Mouse (Mus musculus) small intestine, adult 2 months (tissue): ENCODE measurements around the gene Gm21987. TPM values are rescaled to one million over a fixed set of nuclear protein-coding genes. Genes with fewer than 3 reads are reported as not detected.

Experiments used
- H3K27ac ChIP-seq: fragments of 200-500 bp; 2 replicates; pipeline ENCODE4 v1.5.1; 2012; ENCODE audit warnings: low read depth, low read length, control low read depth, inconsistent platforms; ENCODE audit not compliant: insufficient read depth
- H3K27me3 ChIP-seq: fragments of 200-500 bp; 2 replicates; pipeline ENCODE4 v1.6.1; 2012; ENCODE audit warnings: mild to moderate bottlenecking, moderate library complexity, low read length, inconsistent platforms; ENCODE audit not compliant: control insufficient read depth, insufficient read depth
- H3K36me3 ChIP-seq: fragments of 200-500 bp; 2 replicates; pipeline ENCODE4 v1.6.1; 2012; ENCODE audit warnings: mild to moderate bottlenecking, low read length, control low read depth, inconsistent platforms; ENCODE audit not compliant: control insufficient read depth, insufficient read depth
- H3K4me1 ChIP-seq: fragments of 200-500 bp; 2 replicates; pipeline ENCODE4 v1.6.1; 2012; ENCODE audit warnings: low read length, inconsistent platforms, mixed read lengths; ENCODE audit not compliant: control insufficient read depth, insufficient read depth, insufficient read length
- H3K4me3 ChIP-seq: fragments of 200-500 bp; 2 replicates; pipeline ENCODE4 v1.5.1; 2012; ENCODE audit warnings: low read depth, mild to moderate bottlenecking, control low read depth, inconsistent platforms, low read length, moderate library complexity
- CTCF ChIP-seq: fragments of 200-500 bp; IDR thresholded peaks from 2 replicates; pipeline ENCODE4 v1.5.1; 2012; ENCODE audit warnings: low read depth, mild to moderate bottlenecking, control low read depth, inconsistent platforms, low read length, moderate library complexity, mixed read lengths; ENCODE audit not compliant: insufficient replicate concordance, insufficient read length; ENCODE audit errors: extremely low read depth
- POLR2A ChIP-seq: fragments of 200-500 bp; IDR thresholded peaks from 2 replicates; pipeline ENCODE4 v1.6.1; 2012; ENCODE audit warnings: low read depth, mild to moderate bottlenecking, control low read depth, inconsistent platforms, low read length, moderate library complexity
- WGBS: fragments of 180-500 bp; shearing (Covaris S2); methylation state at CpG from one replicate; pipeline ENCODE4 v1.1.7; 2018; 5-methylcytosine and 5-hydroxymethylcytosine counted together
- polyA plus RNA-seq: library from polyadenylated mRNA; depleted of rRNA; stranded (reverse); fragments of >200 nt; gene quantifications from 2 replicates; pipeline ENCODE4 v1.2.3, GENCODE M21; 2012

The Gm21987 gene
- polyA plus RNA-seq, 1 experiment, result not detected

DNA sequence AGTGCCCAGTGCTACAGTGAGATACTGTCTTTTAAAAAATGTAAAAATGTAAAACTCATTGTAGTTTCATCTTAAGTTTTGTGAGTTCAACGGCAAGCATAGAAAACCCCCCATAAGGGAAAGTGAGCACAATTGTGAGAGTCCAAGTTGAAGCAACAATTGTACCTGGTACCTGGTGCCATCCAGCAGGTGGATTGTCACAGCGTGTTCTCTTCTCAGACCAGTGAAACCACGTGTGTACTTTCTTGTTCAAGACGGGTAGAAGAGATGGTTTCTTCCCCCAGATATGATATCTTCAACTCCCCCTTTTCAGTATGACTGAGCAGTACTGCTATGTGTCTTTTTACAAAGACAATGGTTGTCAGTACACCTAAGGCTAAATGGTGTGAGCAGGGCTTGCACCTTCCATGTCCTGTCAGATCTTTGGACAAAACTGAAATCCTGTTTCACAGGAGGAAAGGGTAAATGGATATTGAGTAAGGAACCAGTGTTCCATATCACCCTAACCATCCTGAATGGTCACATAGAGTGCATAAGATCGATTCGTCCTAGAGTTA lies 11.5 kb downstream of the Gm21987 start:
- H3K27ac ChIP-seq, result no peak overlapping the region
- H3K4me1 ChIP-seq, result peaks cover 3% of the 10 kb centered on the region; the same call in 1 of the 2 replicates
- WGBS, result 86% methylated on average over 6 of the region's 6 CpGs
- no peak overlapping the region for H3K4me3 ChIP-seq
- peaks cover 3% of the 10 kb centered on the region; the same call in 1 of the 2 replicates for H3K36me3 ChIP-seq
- no peak for TF ChIP-seq POLR2A
- TF ChIP-seq CTCF, result no peak
- no peaks in the 10 kb centered on the region for H3K27me3 ChIP-seq

DNA sequence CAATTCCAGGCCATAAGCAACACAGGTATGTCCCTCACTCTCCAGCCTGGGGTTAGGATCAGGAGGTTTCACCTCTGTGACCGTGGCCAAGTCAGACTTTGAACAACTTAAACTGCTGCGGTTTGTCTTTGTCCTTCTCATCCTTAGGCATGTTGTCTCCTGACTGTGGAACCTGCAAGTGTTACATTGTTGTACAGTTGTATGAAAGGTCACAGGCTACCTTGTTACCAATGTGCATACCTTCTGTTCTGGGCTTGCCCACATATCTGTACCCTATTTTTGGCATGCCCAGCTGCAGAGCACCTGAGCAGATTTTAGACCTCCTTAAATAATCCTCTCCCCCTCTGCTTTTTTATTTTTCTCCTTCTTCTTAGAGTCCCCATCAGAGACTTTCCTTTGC lies 12.4 kb downstream of the Gm21987 start:
- H3K27ac ChIP-seq, result no peak overlapping the region
- H3K4me3 ChIP-seq, result no peak overlapping the region
- H3K27me3 ChIP-seq, result no peaks in the 10 kb centered on the region
- TF ChIP-seq CTCF, result no peak
- TF ChIP-seq POLR2A, result no peak
- peaks cover 3% of the 10 kb centered on the region; the same call in 1 of the 2 replicates for H3K4me1 ChIP-seq
- peaks cover 3% of the 10 kb centered on the region; the same call in 1 of the 2 replicates for H3K36me3 ChIP-seq
- WGBS, result 91% methylated on average over 2 of the region's 2 CpGs

DNA sequence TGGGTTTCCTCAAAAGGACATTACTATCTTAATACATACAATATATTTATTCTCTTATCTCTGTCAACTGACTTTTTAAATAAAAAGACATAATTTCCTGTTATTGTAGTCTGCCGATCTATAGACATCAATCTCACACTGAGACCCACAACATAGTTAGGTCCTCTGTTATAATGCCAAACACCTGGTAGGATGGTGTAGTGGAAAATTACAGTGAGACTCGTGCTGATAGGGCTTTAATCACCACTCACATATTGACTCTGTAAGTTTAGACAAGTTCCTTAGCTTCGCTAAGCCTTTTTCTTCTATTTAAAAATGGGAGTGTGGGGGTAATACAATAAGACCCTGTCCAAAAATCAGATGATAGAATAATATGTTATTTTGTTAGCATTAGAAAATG lies 13.0 kb downstream of the Gm21987 start:
- no peak for TF ChIP-seq CTCF
- TF ChIP-seq POLR2A, result no peak
- H3K4me1 ChIP-seq, result peaks cover 3% of the 10 kb centered on the region; the same call in 1 of the 2 replicates
- 52% methylated on average over 3 of the region's 3 CpGs for WGBS
- H3K27ac ChIP-seq, result no peak overlapping the region
- H3K36me3 ChIP-seq, result peaks cover 1% of the 10 kb centered on the region; the same call in 1 of the 2 replicates
- no peaks in the 10 kb centered on the region for H3K27me3 ChIP-seq
- no peak overlapping the region for H3K4me3 ChIP-seq

DNA sequence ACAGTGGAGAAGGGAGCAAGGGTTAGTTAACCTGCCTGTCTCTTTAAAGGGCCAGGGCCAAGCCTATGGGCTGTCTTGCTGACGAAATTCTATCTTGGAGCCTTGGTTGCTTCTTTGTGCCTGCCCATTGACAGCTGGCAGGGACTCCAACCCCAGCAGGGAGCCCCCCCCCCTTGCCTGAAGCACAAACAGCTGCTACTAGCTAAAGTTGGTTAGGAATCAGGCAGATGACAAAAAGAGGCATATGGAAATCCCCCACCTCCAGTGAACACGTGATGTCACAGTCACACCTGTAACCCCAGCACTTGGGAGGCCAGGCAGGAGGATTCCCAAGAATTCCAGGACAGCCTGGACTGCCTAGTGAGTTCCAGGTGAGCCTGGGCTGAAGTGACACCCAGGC lies 13.5 kb downstream of the Gm21987 start:
- Histone ChIP-seq H3K36me3 (peaks cover 1% of the 10 kb centered on the region; the same call in 1 of the 2 replicates), H3K27ac (no peak overlapping the region), H3K4me1 (peaks cover 3% of the 10 kb centered on the region; the same call in 1 of the 2 replicates), H3K4me3 (no peak overlapping the region), H3K27me3 (no peaks in the 10 kb centered on the region)
- WGBS, result 39% methylated on average over 2 of the region's 2 CpGs
- TF ChIP-seq CTCF, result no peak
- no peak for TF ChIP-seq POLR2A

DNA sequence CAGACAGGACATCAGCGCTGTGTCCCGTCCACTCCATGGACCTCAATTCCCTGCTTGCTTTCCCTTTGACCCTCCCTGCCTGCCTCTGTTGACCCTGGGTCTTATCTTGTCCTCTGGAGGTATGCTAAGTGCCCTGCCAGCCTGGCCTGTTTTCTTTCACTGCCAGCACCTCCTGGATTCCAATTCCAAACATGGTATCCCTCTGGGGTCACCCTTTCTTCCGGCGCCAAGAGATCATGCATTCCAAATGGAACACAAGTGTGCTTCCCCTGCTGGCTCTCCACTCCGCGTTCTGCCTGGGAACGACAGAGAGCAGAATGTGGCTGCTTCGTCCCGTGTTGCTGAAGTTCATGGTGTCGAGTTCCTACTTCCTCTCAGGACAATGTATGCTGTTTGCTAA lies 15.1 kb downstream of the Gm21987 start, which contains the start of gene Popdc2:
Gene Popdc2 (plus strand): TSS at position 277 of the 400 bp plus-strand sequence.
- Histone ChIP-seq H3K4me3 (peak within 1 kb of the TSS; percentile 34), H3K4me1 (peaks cover 3% of the 10 kb centered on the region; the same call in 1 of the 2 replicates), H3K27me3 (no peaks in the 10 kb centered on the region), H3K36me3 (no peaks in the 10 kb centered on the region; the same call in 1 of the 2 replicates), H3K27ac (0 out of 2 replicates have a peak within 1 kb of the TSS, but pooled peaks have one; percentile 4)
- TF ChIP-seq CTCF (no peak), POLR2A (no peak)
- 56% methylated on average over 10 of the region's 10 CpGs for WGBS

DNA sequence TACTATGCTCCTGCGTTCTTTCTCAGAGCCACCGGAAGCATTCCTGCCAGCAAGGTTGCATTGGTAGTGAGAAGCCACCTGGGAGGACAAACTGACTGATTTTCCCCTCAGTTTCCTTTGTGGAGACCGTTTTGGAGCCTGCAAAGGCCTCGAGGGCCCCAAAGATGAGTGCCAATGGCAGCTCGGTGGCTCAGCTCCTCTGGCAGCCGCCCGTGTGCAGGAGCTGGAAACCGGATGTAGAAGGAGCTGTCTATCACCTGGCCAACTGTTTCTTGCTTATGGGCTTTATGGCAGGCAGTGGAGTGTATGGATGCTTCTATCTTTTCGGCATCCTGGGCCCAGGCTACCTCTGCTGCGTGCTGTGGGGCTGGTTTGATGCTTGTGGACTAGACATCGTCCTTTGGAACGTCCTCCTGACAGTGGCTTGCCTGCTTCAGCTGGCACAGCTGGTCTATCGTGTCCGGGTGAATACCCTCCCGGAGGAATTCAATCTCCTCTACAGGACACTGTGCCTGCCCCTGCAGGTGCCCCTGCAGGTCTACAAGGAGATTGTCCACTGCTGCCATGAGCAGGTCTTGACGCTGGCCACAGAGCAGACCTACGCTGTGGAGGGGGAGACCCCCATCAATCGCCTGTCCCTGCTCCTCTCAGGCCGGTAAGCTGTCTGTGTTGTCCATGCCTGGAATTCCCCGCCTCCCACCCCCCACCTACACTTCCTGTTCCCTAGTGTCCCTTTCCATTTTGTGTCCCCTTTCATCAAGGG lies 15.8 kb downstream of the Gm21987 start:
- WGBS, result 79% methylated on average over 20 of the region's 20 CpGs
- Histone ChIP-seq H3K27ac (0 out of 2 replicates have a peak overlapping the region, but pooled peaks have one; percentile 1), H3K36me3 (no peaks in the 10 kb centered on the region; the same call in 1 of the 2 replicates), H3K4me3 (peak overlapping the region; percentile 34), H3K27me3 (no peaks in the 10 kb centered on the region), H3K4me1 (peaks cover 3% of the 10 kb centered on the region; the same call in 1 of the 2 replicates)
- TF ChIP-seq CTCF (no peak), POLR2A (no peak)

DNA sequence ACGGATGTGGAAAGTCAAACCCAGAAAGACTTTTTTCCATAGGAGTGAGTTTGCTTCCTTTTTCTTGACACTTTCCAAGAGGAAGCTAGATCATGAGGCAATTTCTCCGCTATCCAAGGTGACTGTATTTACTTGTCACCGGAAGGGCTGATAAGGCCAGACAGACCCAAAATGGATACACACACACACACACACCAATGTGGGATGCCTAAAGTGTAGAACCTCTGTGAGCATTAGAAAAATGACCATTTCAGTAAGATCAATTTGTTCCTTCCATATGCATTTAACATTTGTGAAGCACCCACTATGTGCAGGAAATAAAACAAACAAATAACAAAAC lies 16.4 kb downstream of the Gm21987 start:
- no peak overlapping the region for H3K27ac ChIP-seq
- TF ChIP-seq CTCF (no peak), POLR2A (no peak)
- H3K36me3 ChIP-seq, result no peaks in the 10 kb centered on the region
- no peak overlapping the region for H3K4me3 ChIP-seq
- H3K4me1 ChIP-seq, result peaks cover 3% of the 10 kb centered on the region; the same call in 1 of the 2 replicates
- WGBS, result 64% methylated on average over 3 of the region's 3 CpGs
- H3K27me3 ChIP-seq, result no peaks in the 10 kb centered on the region
